Mouse (Mus musculus): ENCODE data around the gene Stard8.
"Not testable (repeated sequence)": the region's sequence is repeated elsewhere in the genome, so short reads cannot be mapped to it uniquely, and the experiment has no call there.

The Stard8 gene

GRCm38 (mm10) chrX:99046360-99047055 lies 43.5 kb downstream of the Stard8 start:
- DNase-seq (ENCODE audit: low spot score) = no peak

- DNase-seq (ENCODE audit: low spot score) = no peak
Measured at GRCm38 (mm10) chrX:99048111-99048510, 45.1 kb downstream of the Stard8 start.

GRCm38 (mm10) chrX:99049247-99049646 lies 46.2 kb downstream of the Stard8 start:
- no peak for DNase-seq (ENCODE audit: low spot score)

- DNase-seq (ENCODE audit: low spot score) = no peak
Measured at GRCm38 (mm10) chrX:99050736-99051481, 47.9 kb downstream of the Stard8 start.

GRCm38 (mm10) chrX:99052255-99052654 lies 49.2 kb downstream of the Stard8 start:
- no peak for DNase-seq (ENCODE audit: low spot score)

- no peak for DNase-seq (ENCODE audit: low spot score)
Measured at GRCm38 (mm10) chrX:99054512-99054911, 51.5 kb downstream of the Stard8 start.

- no peak for DNase-seq (ENCODE audit: low spot score)
Measured at GRCm38 (mm10) chrX:99057772-99058440, 54.9 kb downstream of the Stard8 start.

GRCm38 (mm10) chrX:99059119-99059518 lies 56.1 kb downstream of the Stard8 start:
- DNase-seq (ENCODE audit: low spot score) = no peak

GRCm38 (mm10) chrX:99065582-99065981 lies 62.5 kb downstream of the Stard8 start:
- no peak for DNase-seq (ENCODE audit: low spot score)

- DNase-seq (ENCODE audit: low spot score) = no peak
Measured at GRCm38 (mm10) chrX:99066550-99066949, 63.5 kb downstream of the Stard8 start.

- no peak for DNase-seq (ENCODE audit: low spot score)
Measured at GRCm38 (mm10) chrX:99067232-99067631, 64.2 kb downstream of the Stard8 start.

- no peak for DNase-seq (ENCODE audit: low spot score)
Measured at GRCm38 (mm10) chrX:99067671-99068151, 64.7 kb downstream of the Stard8 start.

GRCm38 (mm10) chrX:99071188-99071587 lies 68.1 kb downstream of the Stard8 start:
- DNase-seq (ENCODE audit: low spot score) = no peak

- no peak for DNase-seq (ENCODE audit: low spot score)
Measured at GRCm38 (mm10) chrX:99072596-99072995, 69.5 kb downstream of the Stard8 start.

- no peak for DNase-seq (ENCODE audit: low spot score)
Measured at GRCm38 (mm10) chrX:99075111-99075510, 72.1 kb downstream of the Stard8 start.

GRCm38 (mm10) chrX:99076460-99076859 lies 73.4 kb downstream of the Stard8 start:
- DNase-seq (ENCODE audit: low spot score) = no peak

- not testable (repeated sequence) for DNase-seq (ENCODE audit: low spot score)
Measured at GRCm38 (mm10) chrX:99078374-99078892, 75.4 kb downstream of the Stard8 start.

GRCm38 (mm10) chrX:99092704-99093103 lies 89.7 kb downstream of the Stard8 start:
- DNase-seq (ENCODE audit: low spot score) = no peak

- DNase-seq (ENCODE audit: low spot score) = not testable (repeated sequence)
Measured at GRCm38 (mm10) chrX:99111088-99111724, 108.2 kb downstream of the Stard8 start.

GRCm38 (mm10) chrX:99119510-99119909 lies 116.5 kb downstream of the Stard8 start:
- DNase-seq (ENCODE audit: low spot score) = no peak

Data from ovary, postnatal 14 days (tissue).